Mouse (Mus musculus) C2C12 (cell line): ENCODE results near the gene Gm4553. TPM values are rescaled to one million over a fixed set of nuclear protein-coding genes. Genes with fewer than 3 reads are reported as not detected.
"Not testable (repeated sequence)": the region's sequence is repeated elsewhere in the genome, so short reads cannot be mapped to it uniquely, and the experiment has no call there.

Source experiments
- H3K27me3 ChIP-seq: one replicate; pipeline ENCODE4 v1.6.1; 2011; ENCODE audit not compliant: control insufficient read depth, insufficient read depth, insufficient read length
- H3K36me3 ChIP-seq: one replicate; pipeline ENCODE4 v1.6.1; 2011; ENCODE audit not compliant: control insufficient read depth, insufficient read depth
- H3K4me3 ChIP-seq: one replicate; pipeline ENCODE4 v1.5.1; 2011; ENCODE audit warnings: mild to moderate bottlenecking, control low read depth; ENCODE audit not compliant: poor library complexity, insufficient read depth, severe bottlenecking
- H3K79me2 ChIP-seq: one replicate; pipeline ENCODE4 v1.6.1; 2011; ENCODE audit not compliant: control insufficient read depth, insufficient read depth
- H3K79me3 ChIP-seq: one replicate; pipeline ENCODE4 v1.6.1; 2011; ENCODE audit warnings: low read depth, control low read depth
- H3ac ChIP-seq: one replicate; pipeline ENCODE3; 2011; ENCODE audit warnings: low read depth; ENCODE audit not compliant: control insufficient read depth, insufficient read length
- CEBPB ChIP-seq: IDR thresholded peaks from one replicate; pipeline ENCODE4 v1.6.1; 2011; ENCODE audit warnings: low read depth, mild to moderate bottlenecking, control low read depth, moderate library complexity
- CTCF ChIP-seq: IDR thresholded peaks from one replicate; pipeline ENCODE4 v1.5.1; 2011; ENCODE audit not compliant: control insufficient read depth, insufficient read depth, insufficient read length
- FOSL1 ChIP-seq: IDR thresholded peaks from one replicate; pipeline ENCODE4 v1.8.0; 2011; ENCODE audit warnings: mild to moderate bottlenecking, low read length; ENCODE audit not compliant: poor library complexity, insufficient read depth, severe bottlenecking
- MAX ChIP-seq: IDR thresholded peaks from one replicate; pipeline ENCODE4 v1.6.1; 2011; ENCODE audit warnings: mild to moderate bottlenecking, control low read depth
- MYOD1 ChIP-seq: IDR thresholded peaks from one replicate; pipeline ENCODE4 v1.6.1; 2011; ENCODE audit warnings: low read depth; ENCODE audit not compliant: control insufficient read depth, insufficient read length
- MYOG ChIP-seq: IDR thresholded peaks from one replicate; pipeline ENCODE4 v1.6.1; 2011; ENCODE audit not compliant: control insufficient read depth, insufficient read length; ENCODE audit errors: extremely low read depth
- USF1 ChIP-seq: IDR thresholded peaks from one replicate; pipeline ENCODE4 v1.6.1; 2011; ENCODE audit warnings: low read depth, mild to moderate bottlenecking, control low read depth, moderate library complexity
- polyA plus RNA-seq: library from polyadenylated mRNA; unstranded; fragments of >200 nt; fragmentation: generic; extraction: Trizol; gene quantifications from one replicate; pipeline ENCODE4 v1.2.1, GENCODE M21; 2012; ENCODE audit warnings: missing spikeins

Gm4553 gene
- polyA plus RNA-seq, 1 experiment: not detected

GRCm38 (mm10) chr7:142145413-142145940, 20.1 kb downstream of the Gm4553 start:
- Histone ChIP-seq H3K79me3 (no peaks in the 10 kb centered on the region), H3K36me3 (no peaks in the 10 kb centered on the region), H3K27me3 (no peaks in the 10 kb centered on the region), H3K4me3 (no peak overlapping the region), H3K79me2 (no peaks in the 10 kb centered on the region), H3ac (no peak overlapping the region)
- no peak for TF ChIP-seq USF1
- TF ChIP-seq FOSL1: no peak
- TF ChIP-seq MYOD1: no peak
- no peak for TF ChIP-seq MYOG
- TF ChIP-seq CTCF: no peak
- no peak for TF ChIP-seq CEBPB
- TF ChIP-seq MAX: no peak

GRCm38 (mm10) chr7:142144507-142144906, 21.0 kb downstream of the Gm4553 start, which contains the start of gene Gm45337:
Gene Gm45337, minus strand, starts transcription at chr7:142144607.
- Histone ChIP-seq H3K79me2 (no peaks in the 10 kb centered on the region), H3K36me3 (no peaks in the 10 kb centered on the region), H3K4me3 (no peak within 1 kb of the TSS), H3K27me3 (no peaks in the 10 kb centered on the region), H3K79me3 (no peaks in the 10 kb centered on the region), H3ac (no peak within 1 kb of the TSS)
- TF ChIP-seq CTCF (no peak), MAX (no peak), FOSL1 (no peak), USF1 (no peak), MYOG (no peak), MYOD1 (no peak), CEBPB (no peak)

GRCm38 (mm10) chr7:142143506-142144010, 22.0 kb downstream of the Gm4553 start:
- H3K27me3 ChIP-seq, H3K79me2 ChIP-seq, H3K4me3 ChIP-seq, H3K36me3 ChIP-seq, H3K79me3 ChIP-seq, H3ac ChIP-seq: not testable (repeated sequence)
- peak; percentile 82 for TF ChIP-seq MYOD1

- TF ChIP-seq MYOG (no peak), CEBPB (no peak), CTCF (no peak), FOSL1 (no peak), MAX (no peak), USF1 (no peak), MYOD1 (no peak)
- no peaks in the 10 kb centered on the region for H3K36me3 ChIP-seq
- H3K79me3 ChIP-seq: no peaks in the 10 kb centered on the region
- H3K4me3 ChIP-seq: no peak overlapping the region
- H3K79me2 ChIP-seq: no peaks in the 10 kb centered on the region
- H3ac ChIP-seq: no peak overlapping the region
- H3K27me3 ChIP-seq: no peaks in the 10 kb centered on the region
These were observed 24.8 kb downstream of the Gm4553 start for GRCm38 (mm10) chr7:142140696-142141095.

- not testable (repeated sequence) for H3K36me3 ChIP-seq, H3K79me2 ChIP-seq, H3K79me3 ChIP-seq, H3K4me3 ChIP-seq, H3ac ChIP-seq
- peaks cover 21% of the 10 kb centered on the region for H3K27me3 ChIP-seq
These were observed 29.6 kb downstream of the Gm4553 start, which contains the start of gene Gm39115 for GRCm38 (mm10) chr7:142135934-142136333. Gene Gm39115, minus strand, starts transcription at chr7:142136034.

DNA sequence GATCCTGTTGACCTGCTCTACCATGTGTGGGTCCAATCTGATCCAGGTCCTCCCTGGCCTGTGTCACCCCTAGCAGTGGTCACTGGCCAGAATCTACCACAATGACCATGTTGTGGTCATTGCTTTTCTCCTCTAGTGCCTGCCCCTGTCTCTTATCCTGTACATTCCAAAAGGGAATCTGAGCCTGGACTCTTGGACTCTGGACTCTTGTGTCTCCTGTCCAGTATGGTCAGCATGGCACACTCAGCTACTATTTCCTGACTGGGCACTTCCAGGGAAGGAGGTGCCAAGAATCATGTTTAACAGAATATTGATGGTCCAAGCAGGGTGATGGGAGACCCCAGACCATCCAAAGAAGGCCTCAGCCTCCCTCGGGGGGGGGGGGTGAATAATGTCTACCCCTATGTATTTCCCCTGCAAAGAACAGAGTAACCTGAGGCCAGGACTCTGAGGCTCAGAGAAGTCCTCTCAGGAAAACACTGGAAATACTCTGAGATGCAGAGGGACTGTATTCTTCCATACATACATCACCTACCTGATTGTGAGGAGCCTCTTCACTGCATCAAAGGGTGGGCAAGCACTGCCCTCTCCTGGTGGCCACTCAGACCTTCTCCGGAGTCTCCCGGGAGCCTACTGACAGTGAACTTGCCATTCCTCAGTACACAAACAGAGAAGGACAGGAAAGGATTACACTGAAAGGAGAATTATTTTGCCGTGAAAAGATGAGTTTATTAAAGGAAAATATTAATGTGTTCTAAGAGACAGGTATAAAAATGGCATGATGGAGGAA, 31.1 kb downstream of the Gm4553 start:
- H3K79me2 ChIP-seq: no peaks in the 10 kb centered on the region
- no peak overlapping the region for H3K4me3 ChIP-seq
- H3K36me3 ChIP-seq: no peaks in the 10 kb centered on the region
- H3K79me3 ChIP-seq: no peaks in the 10 kb centered on the region
- peaks cover 32% of the 10 kb centered on the region for H3K27me3 ChIP-seq
- TF ChIP-seq MYOD1 (no peak), MAX (no peak), USF1 (no peak), FOSL1 (no peak), MYOG (no peak), CTCF (no peak), CEBPB (no peak)
- H3ac ChIP-seq: no peak overlapping the region
